Mouse (Mus musculus): Measurements from ENCODE around the gene Ltbp4.

Gene Ltbp4

GRCm38 (mm10) chr7:27337175-27337853 is at the start of gene Ltbp4:
TSS of gene Ltbp4 (minus strand) at chr7:27337692.
- DNase-seq = peak; percentile 82

GRCm38 (mm10) chr7:27384731-27385130 is 47.2 kb upstream of the Ltbp4 start:
- peak; percentile 87 for DNase-seq

GRCm38 (mm10) chr7:27384134-27384533 is 46.6 kb upstream of the Ltbp4 start:
- no peak for DNase-seq

- no peak for DNase-seq
These were observed 45.7 kb upstream of the Ltbp4 start for GRCm38 (mm10) chr7:27383233-27383632.

- no peak for DNase-seq
These were observed 44.1 kb upstream of the Ltbp4 start for GRCm38 (mm10) chr7:27381560-27381959.

GRCm38 (mm10) chr7:27381009-27381408 is 43.5 kb upstream of the Ltbp4 start:
- DNase-seq = no peak

- DNase-seq = no peak
These were observed 42.3 kb upstream of the Ltbp4 start for GRCm38 (mm10) chr7:27379836-27380235.

- DNase-seq = peak; percentile 62
These were observed 40.9 kb upstream of the Ltbp4 start for GRCm38 (mm10) chr7:27378431-27378830.

- no peak for DNase-seq
These were observed 37.8 kb upstream of the Ltbp4 start for GRCm38 (mm10) chr7:27375274-27375673.

- DNase-seq = no peak
These were observed 34.4 kb upstream of the Ltbp4 start for GRCm38 (mm10) chr7:27371715-27372462.

- no peak for DNase-seq
These were observed 31.6 kb upstream of the Ltbp4 start for GRCm38 (mm10) chr7:27369111-27369510.

GRCm38 (mm10) chr7:27367976-27368375 is 30.5 kb upstream of the Ltbp4 start:
- no peak for DNase-seq

GRCm38 (mm10) chr7:27366082-27366844 is 28.8 kb upstream of the Ltbp4 start:
- DNase-seq = no peak

GRCm38 (mm10) chr7:27364379-27364778 is 26.9 kb upstream of the Ltbp4 start:
- DNase-seq = no peak

- peak; percentile 100 for DNase-seq
These were observed 23.9 kb upstream of the Ltbp4 start for GRCm38 (mm10) chr7:27361283-27361946.

GRCm38 (mm10) chr7:27360749-27361148 is 23.3 kb upstream of the Ltbp4 start:
- DNase-seq = no peak

- DNase-seq = no peak
These were observed 22.3 kb upstream of the Ltbp4 start for GRCm38 (mm10) chr7:27359706-27360358.

GRCm38 (mm10) chr7:27359162-27359561 is 21.7 kb upstream of the Ltbp4 start:
- DNase-seq = no peak

- DNase-seq = no peak
These were observed 20.1 kb upstream of the Ltbp4 start for GRCm38 (mm10) chr7:27357595-27357978.

GRCm38 (mm10) chr7:27356861-27357594 is 19.5 kb upstream of the Ltbp4 start, which contains the start of gene Gm20479:
TSS of gene Gm20479 (minus strand) at chr7:27357419.
- peak; percentile 74 for DNase-seq

- DNase-seq = peak; percentile 82
These were observed 18.8 kb upstream of the Ltbp4 start for GRCm38 (mm10) chr7:27356248-27356647.
